Mouse (Mus musculus): ENCODE measurements around the gene Gabrb2. TPM values are rescaled to one million over a fixed set of nuclear protein-coding genes. Genes with fewer than 3 reads are reported as not detected.

Gene Gabrb2
- polyA plus RNA-seq (2015; fragmentation: Nextera tagmentation; extraction: Ambion mirVana), result 16.0 and 19.2 TPM in 2 replicates

DNA sequence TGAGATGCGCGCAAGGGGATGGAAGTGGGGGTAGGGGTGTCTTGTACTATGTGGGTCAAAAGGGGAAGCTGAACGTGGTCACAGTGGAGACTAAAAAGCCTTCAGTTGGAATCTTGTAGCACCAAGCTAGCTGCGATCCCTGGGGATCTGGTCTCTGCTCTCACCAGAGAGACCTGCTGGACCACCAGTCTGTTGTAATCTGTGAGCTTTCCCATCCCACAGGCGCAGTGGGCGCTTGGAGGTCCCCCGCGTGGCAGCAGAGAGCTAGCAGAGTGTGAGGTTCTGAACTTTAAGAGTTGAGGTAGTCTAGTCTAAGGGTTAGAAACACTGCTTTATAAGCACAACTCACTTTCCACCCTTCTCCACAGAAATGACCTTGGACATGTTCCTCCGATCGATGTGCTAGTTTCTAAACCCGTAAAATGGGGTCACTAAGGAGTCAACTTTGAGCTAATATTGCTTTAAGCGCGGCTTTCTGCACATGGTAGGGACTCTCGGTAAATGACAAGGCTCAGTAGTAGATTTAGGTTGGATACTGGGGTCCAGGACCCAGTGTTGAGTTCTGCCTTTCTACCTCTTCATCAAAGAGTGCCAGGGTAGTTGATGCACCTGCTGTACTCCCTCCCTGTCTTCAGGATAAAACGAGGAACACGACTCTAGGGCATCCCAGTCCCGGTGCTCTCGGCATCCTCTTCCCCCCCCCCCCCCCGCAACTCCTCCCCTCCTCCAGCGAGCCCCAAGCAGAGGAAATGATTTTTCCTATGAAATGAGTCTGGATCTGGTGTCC lies at the start of gene Gabrb2:
Gabrb2 (plus strand) TSS at position 762 of the 787 bp plus-strand sequence.
- Histone ChIP-seq H3K36me3 (no peaks in the 10 kb centered on the region), H3K9ac (peak within 1 kb of the TSS; percentile 79), H3K4me3 (peak within 1 kb of the TSS; percentile 64), H3K4me1 (replicated peaks) (peaks cover 15% of the 10 kb centered on the region), H3K4me2 (peak within 1 kb of the TSS; percentile 64), H3K27ac (peak within 1 kb of the TSS; percentile 91), H3K27me3 (no peaks in the 10 kb centered on the region), H3K9me3 (no peaks in the 10 kb centered on the region)
- WGBS, result 27% methylated on average over 20 of the region's 20 CpGs
- peak; percentile 41 for ATAC-seq (ENCODE audit: low FRiP score)

DNA sequence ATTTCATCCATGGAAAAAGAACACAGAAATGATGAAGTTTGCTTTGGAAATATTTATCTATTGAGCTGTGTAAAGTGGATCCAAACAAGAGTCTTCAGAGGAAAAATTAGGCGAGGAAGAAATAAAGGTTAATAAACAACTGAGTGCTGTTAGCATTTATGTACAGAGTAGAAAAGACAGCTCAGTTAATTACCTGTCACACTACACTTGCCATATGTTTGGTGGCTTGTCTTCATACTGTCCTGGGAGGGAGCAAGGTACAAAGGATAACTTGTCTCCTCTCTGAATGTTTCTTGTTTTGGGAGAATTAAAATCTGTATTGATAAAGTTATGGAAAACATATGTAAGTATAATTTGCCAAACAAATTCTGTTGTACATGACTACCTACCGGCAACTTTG lies 40.6 kb upstream of the Gabrb2 start:
- H3K4me3 ChIP-seq, result no peak overlapping the region
- WGBS, result 88% methylated on average over 2 of the region's 2 CpGs
- H3K27ac ChIP-seq, result no peak overlapping the region
- H3K27me3 ChIP-seq, result no peaks in the 10 kb centered on the region
- no peak overlapping the region for H3K4me2 ChIP-seq
- ATAC-seq (ENCODE audit: low FRiP score), result no peak
- no peaks in the 10 kb centered on the region for H3K9me3 ChIP-seq
- H3K4me1 ChIP-seq (replicated peaks), result no peaks in the 10 kb centered on the region
- H3K36me3 ChIP-seq, result no peaks in the 10 kb centered on the region
- H3K9ac ChIP-seq, result no peak overlapping the region

DNA sequence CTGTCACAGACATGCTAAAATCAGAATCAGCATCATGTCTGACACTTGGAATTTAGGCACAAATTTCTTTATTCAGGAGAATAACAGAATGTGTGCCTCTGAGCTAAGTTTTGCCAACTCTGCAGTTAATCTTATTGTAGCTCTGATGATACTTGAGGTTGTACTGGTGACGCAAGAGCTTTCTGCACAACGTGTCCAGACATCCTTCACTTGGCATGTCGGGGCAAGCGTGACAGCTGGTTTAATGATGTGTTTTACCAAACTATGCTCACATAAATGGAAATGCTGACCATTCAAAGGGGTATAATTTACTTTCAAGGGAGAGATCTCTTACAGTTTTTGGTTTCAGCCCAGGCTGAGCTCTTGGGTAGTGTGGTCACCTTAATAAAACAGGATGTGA lies 33.1 kb upstream of the Gabrb2 start:
- no peak for ATAC-seq (ENCODE audit: low FRiP score)
- Histone ChIP-seq H3K36me3 (no peaks in the 10 kb centered on the region), H3K27me3 (no peaks in the 10 kb centered on the region), H3K27ac (no peak overlapping the region), H3K9ac (no peak overlapping the region), H3K4me2 (no peak overlapping the region), H3K9me3 (no peaks in the 10 kb centered on the region), H3K4me1 (replicated peaks) (no peaks in the 10 kb centered on the region), H3K4me3 (no peak overlapping the region)
- WGBS, result 88% methylated on average over 4 of the region's 4 CpGs

DNA sequence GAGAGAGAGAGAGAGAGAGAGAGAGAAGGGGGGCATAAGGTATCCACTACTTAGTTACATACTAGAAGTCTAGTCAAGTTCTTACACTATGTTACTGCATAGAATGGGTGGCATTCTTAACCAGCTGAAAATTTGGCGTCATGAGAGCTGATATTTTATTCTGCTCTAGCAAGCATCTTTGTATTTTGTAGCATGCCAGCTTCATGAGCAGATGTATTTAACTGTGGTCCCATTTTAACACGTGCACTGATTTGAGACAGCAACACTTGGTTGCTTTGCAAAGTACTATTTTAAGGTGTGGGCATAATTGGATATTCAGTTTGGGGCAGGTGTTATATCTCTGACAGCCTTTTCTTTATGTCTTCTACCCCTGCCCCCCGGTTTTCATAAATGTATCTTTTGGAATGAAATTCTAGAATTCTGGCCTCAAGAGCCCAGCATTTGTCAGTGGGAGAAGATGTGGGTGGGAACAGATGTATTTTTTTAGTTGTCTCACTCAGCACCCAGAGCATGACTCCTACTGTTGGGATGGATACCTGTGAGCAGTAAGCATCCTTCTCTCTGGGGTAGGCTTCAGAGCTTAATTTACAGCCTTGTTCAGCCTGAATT lies 28.8 kb upstream of the Gabrb2 start:
- Histone ChIP-seq H3K27me3 (no peaks in the 10 kb centered on the region), H3K4me2 (no peak overlapping the region), H3K4me3 (no peak overlapping the region), H3K36me3 (no peaks in the 10 kb centered on the region), H3K9me3 (no peaks in the 10 kb centered on the region), H3K4me1 (replicated peaks) (no peaks in the 10 kb centered on the region), H3K27ac (no peak overlapping the region), H3K9ac (no peak overlapping the region)
- ATAC-seq (ENCODE audit: low FRiP score), result no peak
- WGBS, result 71% methylated on average over 3 of the region's 3 CpGs

DNA sequence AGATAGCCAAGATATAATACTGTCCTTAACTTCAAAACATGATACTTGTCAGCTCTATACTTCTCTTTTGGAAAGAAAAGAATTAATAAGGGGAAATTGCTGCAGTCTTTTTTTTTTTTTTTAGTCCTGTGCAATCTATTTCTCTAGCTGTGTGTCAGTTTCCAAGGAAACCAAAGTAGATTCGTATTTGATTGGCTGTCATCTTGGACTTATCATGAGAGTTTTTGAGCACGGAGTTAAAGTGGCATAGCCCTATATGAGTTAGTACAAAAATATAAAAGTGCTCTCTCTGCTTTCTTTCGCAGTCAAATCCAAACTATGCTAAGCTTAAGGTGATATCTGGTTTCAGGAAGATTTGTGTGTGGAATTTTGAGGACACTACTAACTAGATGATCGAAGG lies 26.1 kb upstream of the Gabrb2 start:
- Histone ChIP-seq H3K4me1 (replicated peaks) (no peaks in the 10 kb centered on the region), H3K27me3 (no peaks in the 10 kb centered on the region), H3K4me3 (no peak overlapping the region), H3K36me3 (no peaks in the 10 kb centered on the region), H3K4me2 (no peak overlapping the region), H3K9ac (no peak overlapping the region), H3K27ac (no peak overlapping the region), H3K9me3 (no peaks in the 10 kb centered on the region)
- ATAC-seq (ENCODE audit: low FRiP score), result no peak
- WGBS, result 85% methylated on average over 4 of the region's 4 CpGs

DNA sequence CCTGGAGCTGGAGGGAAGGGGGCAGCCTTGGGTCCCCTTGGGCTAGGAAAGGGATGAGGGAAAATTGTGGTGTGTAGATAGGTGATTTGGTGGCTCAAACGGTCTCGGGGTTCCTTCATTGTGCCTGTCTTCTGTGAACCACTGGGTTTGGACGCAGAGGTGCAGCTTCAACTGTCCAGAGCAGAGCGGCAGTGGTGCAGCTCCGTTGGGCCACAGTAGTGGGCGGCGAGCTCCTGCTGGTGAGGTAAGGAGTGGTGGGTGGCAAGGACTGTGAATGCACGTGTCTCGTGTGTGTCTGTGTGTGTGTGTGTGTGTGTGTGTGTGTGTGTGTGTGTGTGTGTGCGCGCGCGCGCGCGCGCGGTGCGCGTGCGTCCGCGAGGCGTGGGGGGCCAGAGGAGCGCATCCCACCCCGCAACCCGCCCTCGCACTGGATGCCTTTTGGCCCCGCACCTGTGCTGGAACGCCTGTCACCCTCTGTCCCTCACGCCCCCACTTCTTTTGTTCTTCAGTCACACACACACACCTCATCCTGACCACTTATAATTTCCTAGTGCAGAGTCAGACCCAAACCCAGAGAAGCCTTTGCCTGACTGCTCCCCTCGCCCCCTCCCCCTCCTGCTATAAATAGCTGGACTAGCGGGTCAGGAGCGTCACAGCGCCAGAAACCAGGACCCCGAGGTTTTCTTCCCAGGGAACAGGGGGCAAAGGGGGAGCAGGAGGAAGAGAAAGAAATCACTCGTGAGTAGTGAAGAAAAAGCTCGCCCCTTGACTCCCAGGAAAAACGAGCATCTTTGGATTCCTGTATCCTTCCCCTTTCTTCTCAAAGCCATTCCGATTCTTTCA lies 455 bp downstream of the Gabrb2 start:
- H3K9me3 ChIP-seq, result no peaks in the 10 kb centered on the region
- ATAC-seq (ENCODE audit: low FRiP score), result peak; percentile 85
- no peaks in the 10 kb centered on the region for H3K36me3 ChIP-seq
- peak overlapping the region; percentile 91 for H3K27ac ChIP-seq
- H3K27me3 ChIP-seq, result no peaks in the 10 kb centered on the region
- peak overlapping the region; percentile 64 for H3K4me2 ChIP-seq
- peak overlapping the region; percentile 64 for H3K4me3 ChIP-seq
- WGBS, result 0% methylated on average over 19 of the region's 40 CpGs
- peaks cover 15% of the 10 kb centered on the region for H3K4me1 ChIP-seq (replicated peaks)
- H3K9ac ChIP-seq, result peak overlapping the region; percentile 79

DNA sequence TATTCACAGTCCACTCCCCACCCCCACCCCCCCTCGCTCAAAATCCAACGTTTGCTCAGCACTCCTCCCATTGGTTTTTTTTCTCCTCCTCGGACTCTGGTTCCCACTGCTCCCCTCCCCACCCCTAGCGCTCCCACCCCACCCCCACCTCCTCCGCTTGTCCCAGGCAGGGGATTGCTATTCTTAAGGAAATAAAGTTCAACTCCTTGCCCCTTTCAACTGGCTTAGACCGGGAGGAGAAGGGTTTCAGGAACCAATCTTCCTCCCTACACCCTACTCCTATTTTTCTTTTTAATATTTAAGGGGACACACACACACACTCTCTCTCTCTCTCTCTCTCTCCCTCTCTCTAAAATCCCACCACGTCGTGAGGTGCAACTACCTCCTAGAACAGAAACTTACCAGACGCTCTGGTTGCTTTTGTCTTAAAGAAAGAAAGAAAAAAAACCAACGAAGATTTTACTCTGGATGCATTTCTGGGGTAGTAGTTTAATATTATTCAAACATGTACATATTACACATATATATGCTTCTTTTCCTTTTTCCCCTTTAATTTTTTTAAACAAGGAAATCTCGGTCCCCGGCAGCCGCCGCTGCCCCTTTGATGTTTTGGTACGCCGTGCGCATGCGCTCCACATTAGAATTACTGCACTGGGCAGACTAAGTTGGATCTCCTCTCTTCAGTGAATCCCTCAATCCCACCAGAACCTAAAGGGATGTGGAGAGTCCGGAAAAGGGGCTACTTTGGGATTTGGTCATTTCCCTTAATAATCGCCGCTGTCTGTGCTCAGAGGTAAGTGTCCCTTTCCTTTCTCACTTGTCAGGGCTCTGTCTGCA lies 1.3 kb downstream of the Gabrb2 start:
- H3K36me3 ChIP-seq, result no peaks in the 10 kb centered on the region
- no peaks in the 10 kb centered on the region for H3K27me3 ChIP-seq
- H3K9me3 ChIP-seq, result no peaks in the 10 kb centered on the region
- peak; percentile 66 for ATAC-seq (ENCODE audit: low FRiP score)
- WGBS, result under 1% methylated on average over 21 of the region's 21 CpGs
- H3K4me3 ChIP-seq, result peak overlapping the region; percentile 64
- peak overlapping the region; percentile 79 for H3K9ac ChIP-seq
- H3K4me1 ChIP-seq (replicated peaks), result peaks cover 15% of the 10 kb centered on the region
- peak overlapping the region; percentile 91 for H3K27ac ChIP-seq
- peak overlapping the region; percentile 64 for H3K4me2 ChIP-seq

DNA sequence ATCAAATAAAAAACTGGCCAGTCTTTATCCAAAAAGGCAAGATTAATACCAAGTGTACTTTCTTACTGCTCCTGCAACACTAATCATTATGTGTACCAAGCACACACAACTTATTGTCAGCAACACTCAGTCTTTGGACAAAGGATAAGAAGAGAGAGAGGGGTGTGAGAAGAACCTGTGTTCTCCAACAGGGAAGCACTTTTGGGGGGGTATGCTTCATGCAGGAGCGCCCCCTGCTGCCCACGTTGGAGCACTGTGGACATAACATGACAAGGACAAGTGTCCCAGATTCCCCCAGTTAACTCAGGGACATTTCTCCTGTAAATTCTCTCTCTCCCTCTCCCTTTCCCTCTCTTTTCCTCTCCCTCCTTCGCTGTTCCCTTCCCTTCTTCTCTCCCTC lies 3.7 kb downstream of the Gabrb2 start:
- no peak overlapping the region for H3K4me3 ChIP-seq
- H3K27me3 ChIP-seq, result no peaks in the 10 kb centered on the region
- H3K27ac ChIP-seq, result no peak overlapping the region
- no peak for ATAC-seq (ENCODE audit: low FRiP score)
- peak overlapping the region; percentile 64 for H3K4me2 ChIP-seq
- no peaks in the 10 kb centered on the region for H3K36me3 ChIP-seq
- H3K9ac ChIP-seq, result no peak overlapping the region
- H3K9me3 ChIP-seq, result no peaks in the 10 kb centered on the region
- WGBS, result 4% methylated on average over 3 of the region's 3 CpGs
- peaks cover 15% of the 10 kb centered on the region for H3K4me1 ChIP-seq (replicated peaks)

DNA sequence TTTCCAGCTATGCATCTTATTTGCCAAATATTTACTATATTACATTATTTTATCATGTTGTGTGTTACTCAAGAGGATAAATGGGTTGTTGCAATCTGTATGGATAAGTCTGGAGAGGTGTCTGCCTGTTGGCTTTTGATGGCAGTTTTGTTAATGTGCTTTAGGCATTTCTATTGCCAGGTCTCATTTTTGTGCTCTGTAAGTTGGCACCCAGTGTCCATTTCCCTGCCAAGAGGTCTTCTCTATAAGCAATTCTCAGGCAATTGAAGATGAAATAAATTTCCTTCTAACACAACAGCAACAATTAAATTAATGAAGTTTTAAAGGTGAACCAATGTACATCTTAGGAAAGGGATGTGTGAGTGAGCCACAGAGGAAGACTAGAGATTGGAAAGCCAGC lies 11.9 kb downstream of the Gabrb2 start:
- Histone ChIP-seq H3K36me3 (peaks cover 4% of the 10 kb centered on the region), H3K4me1 (replicated peaks) (no peaks in the 10 kb centered on the region), H3K9ac (no peak overlapping the region), H3K27ac (no peak overlapping the region), H3K4me3 (no peak overlapping the region), H3K4me2 (no peak overlapping the region), H3K27me3 (no peaks in the 10 kb centered on the region), H3K9me3 (no peaks in the 10 kb centered on the region)
- no peak for ATAC-seq (ENCODE audit: low FRiP score)

DNA sequence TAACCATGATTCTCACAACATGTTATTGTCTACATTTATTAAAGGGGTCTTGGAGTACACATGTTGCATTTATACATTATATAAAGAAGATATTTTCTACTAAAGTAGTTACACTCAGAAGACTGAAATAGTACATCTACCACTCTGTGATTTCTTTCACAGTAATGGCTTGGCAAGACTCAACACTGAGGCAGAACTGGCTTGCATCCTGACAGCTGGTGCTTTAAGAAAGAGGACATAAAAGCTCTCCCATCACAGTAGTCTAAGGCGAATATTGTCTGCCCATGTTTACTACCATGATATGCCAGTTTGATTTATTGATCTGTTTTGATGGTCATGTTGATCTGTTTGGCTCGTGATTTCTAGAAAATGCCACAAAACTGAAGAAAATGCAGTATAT lies 19.4 kb downstream of the Gabrb2 start:
- Histone ChIP-seq H3K4me2 (no peak overlapping the region), H3K27me3 (no peaks in the 10 kb centered on the region), H3K27ac (no peak overlapping the region), H3K9ac (no peak overlapping the region), H3K9me3 (no peaks in the 10 kb centered on the region), H3K36me3 (no peaks in the 10 kb centered on the region), H3K4me3 (no peak overlapping the region), H3K4me1 (replicated peaks) (no peaks in the 10 kb centered on the region)
- 85% methylated on average over 2 of the region's 2 CpGs for WGBS
- no peak for ATAC-seq (ENCODE audit: low FRiP score)

DNA sequence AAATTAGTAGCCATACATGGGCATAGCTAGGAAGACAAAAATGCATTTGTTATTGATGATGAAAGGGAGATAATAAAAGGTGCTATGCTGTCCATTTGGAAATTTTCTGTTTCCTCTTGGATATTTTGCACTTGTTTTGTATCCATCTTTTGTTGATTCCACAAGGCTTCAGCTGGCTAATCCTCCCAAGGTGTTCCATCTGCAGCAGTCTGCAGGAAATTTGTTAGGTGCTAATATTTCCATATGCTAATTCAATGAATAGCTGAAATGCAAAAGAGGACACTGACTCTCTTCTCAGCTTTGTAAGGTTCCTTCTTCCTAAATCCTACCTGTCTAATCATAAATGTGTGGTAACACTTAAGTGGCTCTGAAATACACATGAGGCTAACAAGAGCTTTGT lies 24.1 kb downstream of the Gabrb2 start:
- no peaks in the 10 kb centered on the region for H3K36me3 ChIP-seq
- no peak overlapping the region for H3K4me3 ChIP-seq
- H3K4me1 ChIP-seq (replicated peaks), result no peaks in the 10 kb centered on the region
- H3K27ac ChIP-seq, result no peak overlapping the region
- no peak overlapping the region for H3K9ac ChIP-seq
- no peaks in the 10 kb centered on the region for H3K9me3 ChIP-seq
- H3K27me3 ChIP-seq, result no peaks in the 10 kb centered on the region
- no peak for ATAC-seq (ENCODE audit: low FRiP score)
- H3K4me2 ChIP-seq, result no peak overlapping the region

DNA sequence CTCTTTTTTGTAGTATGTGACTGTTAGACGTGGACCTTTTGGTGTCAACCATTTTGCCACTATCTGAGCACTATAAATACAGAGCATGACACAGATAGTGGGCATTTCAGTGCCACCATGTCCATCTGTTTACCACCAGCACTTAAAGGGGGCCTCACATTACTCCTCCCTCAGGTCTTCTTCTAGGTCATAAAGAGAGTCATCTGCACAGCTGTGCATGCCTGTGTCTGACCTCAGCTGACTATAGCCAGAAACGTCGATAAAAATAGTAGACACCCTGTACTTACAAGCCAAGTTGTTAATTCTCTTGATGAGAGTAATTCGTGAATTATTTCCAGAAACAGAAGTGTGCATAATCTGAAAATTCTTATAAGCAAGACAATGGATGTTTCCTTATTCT lies 29.4 kb downstream of the Gabrb2 start:
- H3K27me3 ChIP-seq, result no peaks in the 10 kb centered on the region
- 86% methylated on average over 4 of the region's 4 CpGs for WGBS
- no peaks in the 10 kb centered on the region for H3K9me3 ChIP-seq
- no peak for ATAC-seq (ENCODE audit: low FRiP score)
- H3K36me3 ChIP-seq, result no peaks in the 10 kb centered on the region
- H3K27ac ChIP-seq, result no peak overlapping the region
- no peak overlapping the region for H3K9ac ChIP-seq
- H3K4me3 ChIP-seq, result no peak overlapping the region
- no peak overlapping the region for H3K4me2 ChIP-seq
- no peaks in the 10 kb centered on the region for H3K4me1 ChIP-seq (replicated peaks)

All from hindbrain, embryonic 13.5 days (tissue).